Mouse (Mus musculus) intestine, embryonic 14.5 days (tissue): Measurements from ENCODE around the gene Lsm14b. TPM values are rescaled to one million over a fixed set of nuclear protein-coding genes. Genes with fewer than 3 reads are reported as not detected.

ENCODE experiments used
- ATAC-seq: fragments of 200-750 bp; cut with Nextera tagmentation; replicated peaks from 2 replicates; pipeline ENCODE4 v1.8.0; 2017; ENCODE audit warnings: low read depth, moderate number of reproducible peaks, moderate TSS enrichment, moderate library complexity; ENCODE audit not compliant: low FRiP score, low TSS enrichment
- DNase-seq: peaks from one replicate; pipeline ENCODE4 v3.0.0-alpha.2; 2018; ENCODE audit warnings: low spot score
- H3K27ac ChIP-seq: fragments of 300-500 bp; sonication (generic); 2 replicates; pipeline ENCODE4 v1.5.1; 2014; ENCODE audit warnings: low read depth, mild to moderate bottlenecking, control low read depth
- H3K27me3 ChIP-seq: fragments of 300-500 bp; sonication (generic); replicated peaks from 2 replicates; pipeline ENCODE4 v1.6.1; 2014; ENCODE audit warnings: low read length, control low read depth; ENCODE audit not compliant: control insufficient read depth, insufficient read depth
- H3K36me3 ChIP-seq: fragments of 300-500 bp; sonication (generic); 2 replicates; pipeline ENCODE4 v1.6.1; 2014; ENCODE audit warnings: low read length, control low read depth; ENCODE audit not compliant: control insufficient read depth, insufficient read depth
- H3K4me1 ChIP-seq: fragments of 300-500 bp; sonication (generic); replicated peaks from 2 replicates; pipeline ENCODE4 v1.6.1; 2014; ENCODE audit warnings: low read length, control low read depth, mixed read lengths; ENCODE audit not compliant: control insufficient read depth, insufficient read depth
- H3K4me2 ChIP-seq: fragments of 300-500 bp; sonication (generic); 2 replicates; pipeline ENCODE4 v1.6.1; 2014; ENCODE audit warnings: low read length
- H3K4me3 ChIP-seq: fragments of 300-500 bp; sonication (generic); 2 replicates; pipeline ENCODE4 v1.5.1; 2014; ENCODE audit warnings: low read depth, low read length, control low read depth, mixed read lengths
- H3K9ac ChIP-seq: fragments of 300-500 bp; sonication (generic); 2 replicates; pipeline ENCODE4 v1.6.1; 2014; ENCODE audit warnings: mild to moderate bottlenecking, low read length
- H3K9me3 ChIP-seq: fragments of 300-500 bp; sonication (generic); 2 replicates; pipeline ENCODE4 v1.6.1; 2016; ENCODE audit warnings: low read length, control low read depth; ENCODE audit not compliant: control insufficient read depth
- WGBS: fragments of 180-500 bp; shearing (Covaris S2); extraction: QIAGEN DNeasy Blood & Tissue Kit; methylation state at CpG from one replicate; pipeline ENCODE4 v1.1.7; 2014; 5-methylcytosine and 5-hydroxymethylcytosine counted together
- polyA plus RNA-seq: library from polyadenylated mRNA; unstranded; fragments of >200 nt; fragmentation: Nextera tagmentation; extraction: Ambion mirVana; gene quantifications from 2 replicates; pipeline ENCODE4 v1.2.1, GENCODE M21; 2014

Lsm14b gene
- polyA plus RNA-seq, 1 experiment from 2014 or later: 6.2 TPM

DNA sequence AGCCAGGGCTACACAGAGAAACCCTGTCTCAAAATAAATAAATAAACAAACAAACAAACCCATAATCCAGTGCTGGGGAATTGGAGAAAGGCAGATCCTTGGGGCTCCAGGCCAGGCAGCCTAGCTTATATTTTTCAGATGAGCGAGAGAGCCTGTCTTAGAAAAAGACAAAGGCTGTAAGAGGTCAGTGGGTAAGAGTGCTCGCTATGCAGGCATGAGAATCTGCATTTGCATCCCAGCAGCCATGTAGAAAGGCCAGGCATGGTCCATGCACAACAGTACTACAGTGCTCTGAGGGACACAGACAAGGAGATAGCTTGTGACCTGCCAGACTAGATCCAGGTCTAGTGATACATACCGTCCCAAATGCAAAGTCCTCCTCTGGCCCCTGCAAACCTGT is 42.1 kb upstream of the Lsm14b start:
- no peaks in the 10 kb centered on the region for H3K27me3 ChIP-seq
- DNase-seq (no peak), ATAC-seq (no peak)
- no peaks in the 10 kb centered on the region for H3K9me3 ChIP-seq
- H3K27ac ChIP-seq: no peak overlapping the region
- no peak overlapping the region for H3K4me2 ChIP-seq
- H3K4me1 ChIP-seq: 0 out of 2 replicates have a peak, but pooled peaks cover 2% of the 10 kb centered on the region
- no peak overlapping the region for H3K4me3 ChIP-seq
- WGBS: 82% methylated on average over 3 of the region's 3 CpGs
- no peak overlapping the region for H3K9ac ChIP-seq
- no peaks in the 10 kb centered on the region for H3K36me3 ChIP-seq

DNA sequence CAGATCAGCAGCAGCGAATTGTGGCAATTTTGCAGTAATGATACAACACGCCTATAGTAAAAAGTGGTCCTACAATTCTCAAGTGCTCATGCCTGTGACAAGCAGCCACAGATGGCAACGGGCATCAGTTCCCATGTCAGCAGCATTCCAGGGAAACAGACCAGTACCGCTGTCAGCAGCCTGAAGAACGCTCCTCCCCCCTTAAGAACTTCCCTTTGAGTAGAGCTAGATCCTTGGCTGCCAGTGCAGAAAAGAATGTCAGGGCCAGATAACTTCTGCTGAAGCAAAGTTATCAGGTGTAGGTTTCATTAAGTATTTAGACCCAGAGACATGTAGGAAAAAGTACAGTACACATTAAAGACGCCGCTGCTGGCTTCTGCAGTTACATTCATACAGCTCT is 40.0 kb upstream of the Lsm14b start:
- DNase-seq (no peak), ATAC-seq (no peak)
- Histone ChIP-seq H3K4me1 (no peaks in the 10 kb centered on the region), H3K4me2 (no peak overlapping the region), H3K9me3 (no peaks in the 10 kb centered on the region), H3K4me3 (no peak overlapping the region), H3K9ac (no peak overlapping the region), H3K27ac (no peak overlapping the region), H3K36me3 (no peaks in the 10 kb centered on the region), H3K27me3 (no peaks in the 10 kb centered on the region)
- WGBS: 35% methylated on average over 7 of the region's 7 CpGs

DNA sequence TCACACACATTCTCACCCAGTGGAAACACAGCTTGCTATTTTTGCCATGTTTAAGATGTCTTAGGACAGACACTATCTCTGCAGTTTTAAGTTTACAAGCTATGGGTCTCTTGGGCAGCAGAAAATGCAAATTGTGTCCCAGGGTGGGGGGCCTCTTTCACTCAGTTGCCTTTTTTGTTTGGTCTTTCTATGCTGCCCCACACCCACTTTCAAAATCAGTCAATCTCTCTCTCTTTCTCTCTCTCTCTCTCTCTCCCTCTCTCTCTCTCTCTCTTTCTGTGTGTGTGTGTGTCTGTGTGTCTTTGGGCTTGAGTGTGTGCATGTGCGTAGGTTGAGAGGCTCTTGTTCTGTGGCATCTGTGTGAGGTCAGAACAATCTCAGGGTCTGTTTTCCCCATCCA is 39.1 kb upstream of the Lsm14b start:
- ATAC-seq (no peak), DNase-seq (no peak)
- Histone ChIP-seq H3K4me1 (no peaks in the 10 kb centered on the region), H3K27ac (no peak overlapping the region), H3K4me3 (no peak overlapping the region), H3K4me2 (no peak overlapping the region), H3K36me3 (no peaks in the 10 kb centered on the region), H3K27me3 (no peaks in the 10 kb centered on the region), H3K9ac (no peak overlapping the region), H3K9me3 (no peaks in the 10 kb centered on the region)
- WGBS: 80% methylated on average over 1 of the region's 1 CpGs

DNA sequence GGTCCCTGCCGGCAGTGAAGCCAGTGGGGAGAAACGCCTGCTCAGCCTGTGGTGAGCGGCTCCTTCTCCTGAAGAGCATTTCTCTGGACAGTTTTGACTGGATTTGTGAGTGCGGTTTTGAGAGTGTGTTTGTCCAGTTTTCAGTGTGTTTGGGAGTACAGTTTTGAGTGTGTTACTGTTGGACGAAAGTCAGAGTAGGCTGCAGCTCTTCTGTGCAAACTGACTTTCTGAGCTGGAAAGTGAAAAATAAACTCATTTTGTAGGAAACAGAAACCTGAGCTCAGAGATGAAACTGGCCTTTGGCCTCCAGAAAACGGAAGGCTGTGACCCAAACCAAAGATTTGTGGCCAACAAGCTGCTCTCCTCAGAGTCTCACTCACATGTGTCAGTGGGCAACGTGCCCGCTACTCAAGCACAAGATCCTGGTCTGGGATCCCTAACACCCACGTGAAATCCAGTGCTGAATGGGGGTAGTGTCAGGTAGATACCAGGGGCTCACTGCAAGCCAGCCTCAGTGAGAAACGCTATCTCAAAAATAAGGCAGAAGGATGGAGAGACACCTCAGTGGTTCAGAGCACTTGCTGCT is 38.3 kb upstream of the Lsm14b start:
- H3K9ac ChIP-seq: no peak overlapping the region
- WGBS: 68% methylated on average over 10 of the region's 10 CpGs
- no peaks in the 10 kb centered on the region for H3K36me3 ChIP-seq
- H3K4me1 ChIP-seq: no peaks in the 10 kb centered on the region
- H3K27ac ChIP-seq: no peak overlapping the region
- H3K4me2 ChIP-seq: no peak overlapping the region
- H3K27me3 ChIP-seq: no peaks in the 10 kb centered on the region
- H3K4me3 ChIP-seq: no peak overlapping the region
- no peaks in the 10 kb centered on the region for H3K9me3 ChIP-seq
- ATAC-seq: no peak
- DNase-seq: no peak

DNA sequence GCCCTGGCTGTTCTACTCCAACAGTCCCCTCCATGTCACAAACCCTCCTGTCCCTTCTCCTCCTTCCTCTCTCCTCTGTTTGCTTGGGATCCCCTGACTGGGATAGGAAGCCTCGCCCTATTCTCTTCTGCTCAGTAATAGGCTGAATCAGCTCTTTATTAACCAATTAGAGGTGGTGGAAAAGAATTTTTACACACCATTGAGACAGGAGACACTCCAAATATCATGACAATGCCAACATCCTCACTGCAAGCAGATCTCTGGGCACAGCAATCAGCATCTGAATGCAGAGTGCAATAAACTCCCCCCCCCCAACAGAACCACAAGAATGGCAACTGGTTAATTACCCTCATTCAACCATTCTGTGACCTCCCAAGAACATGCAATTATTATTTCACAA is 35.7 kb upstream of the Lsm14b start:
- no peaks in the 10 kb centered on the region for H3K9me3 ChIP-seq
- H3K9ac ChIP-seq: no peak overlapping the region
- H3K4me2 ChIP-seq: no peak overlapping the region
- DNase-seq: no peak
- no peaks in the 10 kb centered on the region for H3K4me1 ChIP-seq
- H3K27me3 ChIP-seq: no peaks in the 10 kb centered on the region
- no peaks in the 10 kb centered on the region for H3K36me3 ChIP-seq
- ATAC-seq: no peak
- 61% methylated on average over 1 of the region's 1 CpGs for WGBS
- no peak overlapping the region for H3K4me3 ChIP-seq
- no peak overlapping the region for H3K27ac ChIP-seq

DNA sequence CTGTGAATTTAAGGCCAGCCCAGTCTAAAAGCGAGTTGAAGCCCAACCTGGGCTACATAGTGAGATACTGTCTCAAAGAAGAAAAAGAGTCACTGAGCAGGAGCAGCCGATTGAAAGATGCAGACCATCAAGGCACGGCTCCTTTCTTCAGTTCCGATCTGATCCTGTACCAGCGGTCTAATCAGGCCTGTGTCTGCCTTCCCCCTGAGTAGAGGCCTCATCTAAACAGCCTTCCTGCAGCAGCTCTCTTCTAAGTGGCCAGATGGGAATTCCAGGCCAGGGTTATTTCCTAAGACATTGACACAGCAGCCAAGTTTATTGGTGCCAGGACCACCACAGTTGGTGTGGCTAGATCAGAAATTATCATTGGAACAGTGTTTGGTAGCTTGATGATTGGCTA is 31.7 kb upstream of the Lsm14b start:
- Histone ChIP-seq H3K9ac (no peak overlapping the region), H3K4me1 (no peaks in the 10 kb centered on the region), H3K9me3 (no peaks in the 10 kb centered on the region), H3K4me2 (no peak overlapping the region), H3K4me3 (no peak overlapping the region), H3K27ac (no peak overlapping the region), H3K27me3 (no peaks in the 10 kb centered on the region), H3K36me3 (no peaks in the 10 kb centered on the region)
- ATAC-seq: no peak
- DNase-seq: no peak
- 80% methylated on average over 5 of the region's 5 CpGs for WGBS

DNA sequence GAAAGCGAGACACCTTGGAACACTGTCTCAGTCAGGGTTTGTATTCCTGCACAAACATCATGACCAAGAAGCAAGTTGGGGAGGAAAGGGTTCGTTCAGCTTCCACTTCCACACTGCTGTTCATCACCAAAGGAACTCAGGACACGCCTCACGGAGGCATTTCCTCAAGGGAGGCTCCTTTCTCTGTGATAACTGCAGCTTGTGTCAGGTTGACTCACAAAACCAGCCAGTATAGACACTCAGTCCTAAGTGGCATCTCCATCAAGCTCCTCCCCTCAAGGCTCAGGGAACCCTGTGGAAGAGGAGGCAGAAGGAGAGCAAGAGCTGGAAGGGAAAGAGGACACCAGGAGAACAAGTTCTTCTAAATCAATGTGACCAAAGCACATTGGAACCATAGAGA is 26.4 kb upstream of the Lsm14b start:
- Histone ChIP-seq H3K36me3 (no peaks in the 10 kb centered on the region), H3K27ac (no peak overlapping the region), H3K4me1 (no peaks in the 10 kb centered on the region), H3K4me2 (no peak overlapping the region), H3K4me3 (no peak overlapping the region), H3K9ac (no peak overlapping the region), H3K27me3 (no peaks in the 10 kb centered on the region), H3K9me3 (no peaks in the 10 kb centered on the region)
- DNase-seq (no peak), ATAC-seq (no peak)
- WGBS: 62% methylated on average over 4 of the region's 4 CpGs

DNA sequence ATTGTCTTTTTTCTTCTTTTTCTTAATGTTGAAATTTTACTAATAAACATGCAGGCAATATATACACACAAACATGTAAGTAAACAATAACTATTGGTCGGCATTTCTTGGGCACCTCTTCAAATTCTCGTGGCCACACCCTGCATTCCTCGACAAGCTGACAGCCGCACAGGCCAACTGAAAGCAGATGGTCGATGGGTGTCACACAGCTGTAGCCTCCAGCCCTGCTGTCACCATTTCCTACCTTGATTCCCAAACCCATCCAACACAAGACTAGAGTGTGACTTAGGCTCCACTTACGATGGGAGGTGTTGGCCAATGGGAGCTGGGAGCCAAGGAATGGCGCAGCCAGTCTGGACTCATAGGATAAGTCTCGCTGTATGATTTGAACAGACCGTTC is 23.2 kb upstream of the Lsm14b start:
- WGBS: 85% methylated on average over 9 of the region's 9 CpGs

DNA sequence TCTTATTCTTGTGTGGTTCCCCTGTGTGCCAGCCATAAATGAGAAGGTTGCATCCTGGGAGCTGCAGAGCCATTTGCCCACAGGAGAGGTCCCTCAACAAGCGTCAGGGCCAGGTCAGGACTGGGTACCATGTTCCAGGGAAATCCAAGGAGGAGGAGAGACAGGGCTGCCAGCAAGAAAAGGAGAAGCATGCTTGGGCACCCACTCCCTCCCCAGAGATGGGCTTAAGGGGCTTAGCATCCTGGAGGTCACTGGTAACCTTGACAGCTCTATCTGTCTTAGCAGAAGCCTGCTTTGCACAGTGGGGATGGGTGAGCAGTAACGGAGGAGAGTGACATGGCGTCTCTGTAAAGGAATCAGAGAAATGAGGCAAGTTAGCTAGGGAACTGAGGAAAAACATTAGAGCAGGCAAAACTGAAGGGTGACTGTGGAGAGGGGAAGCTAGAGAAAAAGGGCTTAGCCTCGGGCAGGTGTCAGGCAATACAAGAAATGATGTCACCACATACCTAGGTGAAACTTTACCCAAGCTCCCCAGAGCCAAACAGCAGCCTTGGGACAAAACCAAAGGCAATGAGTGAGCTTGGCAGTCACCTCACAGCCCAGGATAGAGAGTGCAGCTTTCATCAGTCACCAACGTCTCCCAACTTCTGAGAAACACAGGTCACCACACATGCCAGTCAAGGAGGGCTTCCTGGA is 19.0 kb upstream of the Lsm14b start:
- Histone ChIP-seq H3K27ac (no peak overlapping the region), H3K4me3 (no peak overlapping the region), H3K36me3 (no peaks in the 10 kb centered on the region), H3K4me2 (no peak overlapping the region), H3K4me1 (no peaks in the 10 kb centered on the region), H3K9me3 (no peaks in the 10 kb centered on the region), H3K9ac (no peak overlapping the region), H3K27me3 (no peaks in the 10 kb centered on the region)
- ATAC-seq (no peak), DNase-seq (no peak)
- 56% methylated on average over 5 of the region's 5 CpGs for WGBS

More for the DNA sequence above, 23.2 kb upstream of the Lsm14b start:
- H3K4me2 ChIP-seq: no peak overlapping the region
- H3K9ac ChIP-seq: no peak overlapping the region
- H3K4me3 ChIP-seq: no peak overlapping the region
- DNase-seq: no peak
- no peak for ATAC-seq
- H3K9me3 ChIP-seq: no peaks in the 10 kb centered on the region
- H3K27me3 ChIP-seq: no peaks in the 10 kb centered on the region
- no peak overlapping the region for H3K27ac ChIP-seq
- H3K4me1 ChIP-seq: no peaks in the 10 kb centered on the region
- H3K36me3 ChIP-seq: no peaks in the 10 kb centered on the region
